Mouse (Mus musculus) testis, adult 2 months (tissue): ENCODE data around the gene Hoxa4. TPM values are rescaled to one million over a fixed set of nuclear protein-coding genes. Genes with fewer than 3 reads are reported as not detected.

Source experiments
- H3K27ac ChIP-seq: fragments of 200-500 bp; 2 replicates; pipeline ENCODE4 v1.5.1; 2012; ENCODE audit warnings: low read depth, low read length; ENCODE audit not compliant: control insufficient read depth, insufficient read depth
- H3K27me3 ChIP-seq: fragments of 200-500 bp; 2 replicates; pipeline ENCODE4 v1.6.1; 2012; ENCODE audit warnings: mild to moderate bottlenecking, low read length, moderate library complexity; ENCODE audit not compliant: control insufficient read depth, insufficient read depth
- H3K36me3 ChIP-seq: fragments of 200-500 bp; 2 replicates; pipeline ENCODE4 v1.6.1; 2012; ENCODE audit warnings: mild to moderate bottlenecking, low read length; ENCODE audit not compliant: control insufficient read depth, insufficient read depth
- H3K4me1 ChIP-seq: fragments of 200-500 bp; 2 replicates; pipeline ENCODE4 v1.6.1; 2012; ENCODE audit warnings: low read length; ENCODE audit not compliant: control insufficient read depth, insufficient read depth
- H3K4me3 ChIP-seq: fragments of 200-500 bp; 2 replicates; pipeline ENCODE4 v1.5.1; 2012; ENCODE audit warnings: low read depth, mild to moderate bottlenecking, low read length, moderate library complexity, mixed read lengths; ENCODE audit not compliant: control insufficient read depth
- CTCF ChIP-seq: fragments of 200-500 bp; IDR thresholded peaks from 2 replicates; pipeline ENCODE4 v1.5.1; 2012; ENCODE audit warnings: low read depth, mild to moderate bottlenecking, inconsistent platforms, low read length, moderate library complexity; ENCODE audit not compliant: control insufficient read depth, insufficient read depth, insufficient replicate concordance
- POLR2A ChIP-seq: fragments of 200-500 bp; IDR thresholded peaks from 2 replicates; pipeline ENCODE4 v1.6.1; 2012; ENCODE audit warnings: low read depth, mild to moderate bottlenecking, inconsistent platforms, low read length, moderate library complexity; ENCODE audit not compliant: control insufficient read depth
- polyA plus RNA-seq: library from polyadenylated mRNA; depleted of rRNA; stranded (reverse); fragments of >200 nt; gene quantifications from 2 replicates; pipeline ENCODE4 v1.2.3, GENCODE M21; 2012

Hoxa4 gene
- polyA plus RNA-seq, 1 experiment: 65.3 TPM

GRCm38 (mm10) chr6:52157466-52158275 is 33.9 kb downstream of the Hoxa4 start:
- peak overlapping the region; percentile 69 for H3K4me3 ChIP-seq
- peaks cover 3% of the 10 kb centered on the region; the same call in 1 of the 2 replicates for H3K27me3 ChIP-seq
- TF ChIP-seq CTCF (no peak), POLR2A (no peak)
- no peak overlapping the region for H3K27ac ChIP-seq
- peaks cover 26% of the 10 kb centered on the region for H3K4me1 ChIP-seq
- H3K36me3 ChIP-seq: no peaks in the 10 kb centered on the region

- H3K4me3 ChIP-seq: no peak overlapping the region
- H3K36me3 ChIP-seq: no peaks in the 10 kb centered on the region
- TF ChIP-seq CTCF (no peak), POLR2A (no peak)
- H3K27me3 ChIP-seq: peaks cover 3% of the 10 kb centered on the region; the same call in 1 of the 2 replicates
- H3K4me1 ChIP-seq: peaks cover 26% of the 10 kb centered on the region
- no peak overlapping the region for H3K27ac ChIP-seq
Observed at GRCm38 (mm10) chr6:52156551-52157200, 34.9 kb downstream of the Hoxa4 start.

- H3K27me3 ChIP-seq: no peaks in the 10 kb centered on the region; the same call in 1 of the 2 replicates
- TF ChIP-seq POLR2A (no peak), CTCF (no peak)
- H3K36me3 ChIP-seq: no peaks in the 10 kb centered on the region
- H3K4me1 ChIP-seq: peaks cover 21% of the 10 kb centered on the region
- no peak overlapping the region for H3K4me3 ChIP-seq
- H3K27ac ChIP-seq: no peak overlapping the region
Observed at GRCm38 (mm10) chr6:52155471-52155870, 36.1 kb downstream of the Hoxa4 start.

DNA sequence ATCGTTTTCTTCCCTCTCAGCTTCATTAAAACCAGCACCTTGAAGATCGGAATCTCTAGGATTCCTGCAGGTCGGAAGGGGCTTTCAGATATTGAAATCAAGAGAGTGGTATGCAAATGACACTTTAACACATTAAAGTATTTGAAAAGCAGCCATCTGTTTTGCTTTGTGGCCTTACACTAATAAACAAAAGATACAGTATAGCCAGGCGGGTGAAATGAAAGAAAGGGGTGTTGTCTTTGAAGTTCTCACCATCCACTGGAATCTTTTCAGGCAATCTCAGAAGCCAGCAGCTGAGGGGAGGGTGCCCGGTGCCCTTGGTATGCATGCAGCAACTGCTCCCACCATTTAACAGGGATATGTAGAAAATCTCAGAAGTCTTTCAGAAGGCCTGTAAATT is 37.5 kb downstream of the Hoxa4 start:
- H3K27me3 ChIP-seq: no peaks in the 10 kb centered on the region; the same call in 1 of the 2 replicates
- no peak overlapping the region for H3K4me3 ChIP-seq
- peaks cover 14% of the 10 kb centered on the region for H3K4me1 ChIP-seq
- TF ChIP-seq POLR2A (no peak), CTCF (no peak)
- H3K36me3 ChIP-seq: no peaks in the 10 kb centered on the region
- H3K27ac ChIP-seq: no peak overlapping the region

DNA sequence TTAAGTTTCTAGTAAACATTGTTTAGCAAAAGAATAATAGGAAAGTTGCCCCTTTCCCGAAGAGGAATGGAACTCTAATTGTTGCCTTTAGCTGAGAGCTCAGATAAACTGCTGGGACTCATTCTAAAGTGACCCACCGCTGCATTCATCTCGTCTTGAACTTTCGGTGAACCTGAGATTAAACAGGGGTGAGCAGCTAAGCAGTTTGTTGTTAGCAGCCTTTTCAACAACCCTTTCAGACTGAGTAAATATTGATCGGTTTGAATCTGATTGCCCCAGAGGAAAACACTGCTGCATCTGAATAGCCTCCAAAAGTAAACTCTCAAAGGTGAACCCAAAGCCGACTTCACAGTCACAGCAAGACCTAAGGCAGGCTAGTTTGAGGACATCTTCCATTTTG is 38.3 kb downstream of the Hoxa4 start:
- Histone ChIP-seq H3K27me3 (no peaks in the 10 kb centered on the region; the same call in 1 of the 2 replicates), H3K4me3 (no peak overlapping the region), H3K27ac (no peak overlapping the region), H3K4me1 (peaks cover 9% of the 10 kb centered on the region), H3K36me3 (no peaks in the 10 kb centered on the region)
- TF ChIP-seq POLR2A: no peak
- no peak for TF ChIP-seq CTCF

GRCm38 (mm10) chr6:52152226-52153193 is 39.0 kb downstream of the Hoxa4 start:
- no peak for TF ChIP-seq POLR2A
- no peak for TF ChIP-seq CTCF
- H3K27me3 ChIP-seq: no peaks in the 10 kb centered on the region; the same call in 1 of the 2 replicates
- no peak overlapping the region for H3K4me3 ChIP-seq
- H3K4me1 ChIP-seq: peaks cover 1% of the 10 kb centered on the region
- no peak overlapping the region for H3K27ac ChIP-seq
- no peaks in the 10 kb centered on the region for H3K36me3 ChIP-seq

DNA sequence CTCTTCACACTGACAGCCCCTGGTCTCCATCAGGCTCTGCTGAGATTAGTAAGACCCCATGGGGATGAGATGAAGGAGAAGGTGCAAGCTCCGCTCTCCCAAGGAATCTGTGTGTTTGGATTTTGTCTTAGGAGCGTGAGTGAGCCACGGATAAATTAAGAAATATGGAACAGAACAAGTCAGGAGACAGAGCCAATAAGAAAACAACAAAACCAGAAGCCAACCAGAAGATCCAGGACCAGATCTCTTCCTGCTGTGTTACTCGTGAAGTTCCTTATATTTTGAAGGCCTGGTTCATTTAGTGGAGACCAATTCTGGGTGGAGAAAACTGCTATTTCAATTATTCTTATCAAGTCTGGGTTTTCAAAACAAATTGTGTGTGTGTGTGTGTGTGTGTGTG is 40.0 kb downstream of the Hoxa4 start:
- no peak for TF ChIP-seq CTCF
- no peak for TF ChIP-seq POLR2A

More for the DNA sequence above, 40.0 kb downstream of the Hoxa4 start:
- Histone ChIP-seq H3K36me3 (no peaks in the 10 kb centered on the region), H3K27ac (no peak overlapping the region), H3K4me3 (no peak overlapping the region), H3K4me1 (no peaks in the 10 kb centered on the region), H3K27me3 (no peaks in the 10 kb centered on the region; the same call in 1 of the 2 replicates)
